Comparison of ENCODE assay signal across 8 mouse cellular contexts in genomic region chr6:91712855-91713331, GRCm38 (mm10). TPM values are rescaled to one million over a fixed set of nuclear protein-coding genes. Genes with fewer than 3 reads are reported as not detected.
DNase-seq lines count a peak whose midpoint lies in the region; ATAC-seq and TF ChIP-seq lines count a peak whose summit lies in the region.

No protein-coding gene starts in this region.

- ATAC-seq in granulocyte monocyte progenitor cell, adult 5-6 weeks (replicated peaks; ENCODE audit: poor library complexity, severe bottlenecking), result peak; percentile 87
- peak; percentile 89 for ATAC-seq in megakaryocyte, adult 5-6 weeks (ENCODE audit: poor library complexity, severe bottlenecking)

- H3K36me3 ChIP-seq in spleen, adult 2 months (ENCODE audit: control insufficient read depth, insufficient read depth, low read length), result peaks cover 7% of the 10 kb centered on the region

- WGBS in spleen, adult 2 months, result 30% methylated on average over 10 of the region's 10 CpGs

- no peak for TF ChIP-seq POLR2A in spleen, adult 2 months (IDR thresholded peaks at IDR 0.05; ENCODE audit: low read depth, low read length)

- TF ChIP-seq CTCF in spleen, adult 2 months (IDR thresholded peaks at IDR 0.05; ENCODE audit: extremely low read depth, insufficient read depth, insufficient read length, insufficient replicate concordance), result no peak

- H3K27ac ChIP-seq in spleen, adult 2 months (ENCODE audit: insufficient read depth, low read length), result peak overlapping the region; percentile 66

- no peak overlapping the region for H3K4me3 ChIP-seq in spleen, adult 2 months (ENCODE audit: extremely low read depth, insufficient read depth, insufficient read length)

- H3K27me3 ChIP-seq in spleen, adult 2 months (ENCODE audit: control insufficient read depth, insufficient read depth, low read length), result no peaks in the 10 kb centered on the region

- H3K4me1 ChIP-seq in spleen, adult 2 months (ENCODE audit: control insufficient read depth, insufficient read depth, insufficient read length), result peaks cover 15% of the 10 kb centered on the region; the same call in 1 of the 2 replicates

- peak; percentile 43 for DNase-seq in right cerebral cortex, postnatal 25 days
- no peak for DNase-seq in right cerebral cortex, postnatal 4 days
- peak; percentile 18 for DNase-seq in c-Kit-positive CD71-positive TER-119-positive erythroid progenitor cells, embryonic 14.5 days (ENCODE audit: low spot score)
- DNase-seq in kidney, postnatal 4 days, result peak; percentile 49 to 72
- DNase-seq in spleen, adult 2 months (ENCODE audit: low read depth in 1 of 2, low spot score in 2 of 2), result peak in 1 of 2 experiments; percentile 37
- DNase-seq in cerebellum, postnatal 14 days, result no peak

RNA-seq across cellular contexts. Expression of gene Slc6a6, which starts 29.0 kb away (rescaled TPM):
- total RNA-seq in granulocyte monocyte progenitor cell, adult 5-6 weeks (2014; fragmentation: Nextera tagmentation), result 42.8 and 42.9 TPM in 2 replicates
- 18.9 and 30.2 TPM in 2 replicates for total RNA-seq in granulocyte monocyte progenitor cell, adult 5-6 weeks (2017)
- 58.0 and 61.9 TPM in 2 replicates for total RNA-seq in megakaryocyte, adult 5-6 weeks (2015)
- total RNA-seq in megakaryocyte, adult 5-6 weeks (2017), result 46.7 and 61.0 TPM in 2 replicates
- polyA plus RNA-seq in spleen, adult 2 months (2012; rRNA removed), result 76.1 and 93.6 TPM in 2 replicates

Comparison
In these comparisons a context has a peak if more than half of its experiments do, and no peak if none do; other contexts are left out.
1. DNase-seq: peak in right cerebral cortex, postnatal 25 days (single experiment), c-Kit-positive CD71-positive TER-119-positive erythroid progenitor cells, embryonic 14.5 days (single experiment) and kidney, postnatal 4 days (2 of 2); none in right cerebral cortex, postnatal 4 days (single experiment) and cerebellum, postnatal 14 days (0 of 2).